Mouse (Mus musculus) G1E (cell line): ENCODE measurements around the gene Sirpb1c.

Source experiments
- CTCF ChIP-seq: IDR thresholded peaks from 2 replicates; pipeline ENCODE4 v1.5.1; 2012; ENCODE audit warnings: low read depth, low read length, inconsistent platforms, mixed read lengths
- GATA1 ChIP-seq: IDR thresholded peaks from 2 replicates; pipeline ENCODE4 v1.6.1; 2012; ENCODE audit warnings: borderline replicate concordance, low read length, inconsistent platforms, mixed read lengths
- GATA2 ChIP-seq: IDR thresholded peaks from 2 replicates; pipeline ENCODE4 v1.6.1; 2012; ENCODE audit warnings: low read depth, low read length, inconsistent platforms, borderline replicate concordance
- POLR2AphosphoS5 ChIP-seq: IDR thresholded peaks from 2 replicates; pipeline ENCODE4 v1.6.1; 2012; ENCODE audit warnings: low read depth, low read length, inconsistent platforms; ENCODE audit not compliant: insufficient replicate concordance
- TAL1 ChIP-seq: conservative IDR thresholded peaks from 2 replicates; pipeline ENCODE4 v1.6.1; 2012; ENCODE audit warnings: low read depth, low read length, inconsistent platforms, mixed read lengths

- TF ChIP-seq CTCF (no peak), TAL1 (no peak), GATA2 (no peak), GATA1 (no peak), POLR2AphosphoS5 (no peak)
Measured at GRCm38 (mm10) chr3:15847332-15848047, 838 bp downstream of the Sirpb1c start.
